Mouse (Mus musculus) stomach, embryonic 15.5 days (tissue): ENCODE results near the gene Vnn3. TPM values are rescaled to one million over a fixed set of nuclear protein-coding genes. Genes with fewer than 3 reads are reported as not detected.

Source experiments
- ATAC-seq: fragments of 200-750 bp; cut with Nextera tagmentation; 2 replicates; pipeline ENCODE4 v1.8.0; 2017; ENCODE audit warnings: low read depth, moderate number of reproducible peaks, moderate TSS enrichment; ENCODE audit not compliant: insufficient read depth, low FRiP score
- H3K27ac ChIP-seq: fragments of 300-500 bp; sonication (generic); 2 replicates; pipeline ENCODE4 v1.5.1; 2015; ENCODE audit warnings: mild to moderate bottlenecking, inconsistent platforms
- H3K27me3 ChIP-seq: fragments of 300-500 bp; sonication (generic); replicated peaks from 2 replicates; pipeline ENCODE4 v1.6.1; 2015; ENCODE audit warnings: inconsistent platforms
- H3K36me3 ChIP-seq: fragments of 300-500 bp; sonication (generic); 2 replicates; pipeline ENCODE4 v1.6.1; 2015; ENCODE audit warnings: inconsistent platforms
- H3K4me1 ChIP-seq: fragments of 300-500 bp; sonication (generic); 2 replicates; pipeline ENCODE4 v1.6.1; 2015; ENCODE audit warnings: inconsistent platforms
- H3K4me2 ChIP-seq: fragments of 300-500 bp; sonication (generic); 2 replicates; pipeline ENCODE4 v1.6.1; 2015; ENCODE audit warnings: mild to moderate bottlenecking, inconsistent platforms
- H3K4me3 ChIP-seq: fragments of 300-500 bp; sonication (generic); replicated peaks from 2 replicates; pipeline ENCODE4 v1.5.1; 2015; ENCODE audit warnings: inconsistent platforms
- H3K9ac ChIP-seq: fragments of 300-500 bp; sonication (generic); 2 replicates; pipeline ENCODE4 v1.6.1; 2015; ENCODE audit warnings: inconsistent platforms
- H3K9me3 ChIP-seq: fragments of 300-500 bp; sonication (generic); 2 replicates; pipeline ENCODE4 v1.6.1; 2016; ENCODE audit warnings: inconsistent platforms
- WGBS: fragments of 180-500 bp; shearing (Covaris S2); methylation state at CpG from one replicate; pipeline ENCODE4 v1.1.7; 2015; 5-methylcytosine and 5-hydroxymethylcytosine counted together
- polyA plus RNA-seq: library from polyadenylated mRNA; unstranded; fragments of >200 nt; fragmentation: Nextera tagmentation; extraction: Ambion mirVana; gene quantifications from 2 replicates; pipeline ENCODE4 v1.2.1, GENCODE M21; 2015

Gene Vnn3
- polyA plus RNA-seq, 1 experiment from 2014 or later: 0.67 TPM

- Histone ChIP-seq H3K27ac (no peak overlapping the region), H3K4me1 (no peaks in the 10 kb centered on the region), H3K9me3 (no peaks in the 10 kb centered on the region), H3K9ac (no peak overlapping the region), H3K36me3 (no peaks in the 10 kb centered on the region), H3K27me3 (no peaks in the 10 kb centered on the region), H3K4me2 (no peak overlapping the region), H3K4me3 (no peak overlapping the region)
- WGBS: 73% methylated on average over 3 of the region's 3 CpGs
- ATAC-seq: no peak
These were observed 14.1 kb upstream of the Vnn3 start for GRCm38 (mm10) chr10:23837115-23837514.

GRCm38 (mm10) chr10:23838910-23839309, 12.4 kb upstream of the Vnn3 start:
- Histone ChIP-seq H3K36me3 (no peaks in the 10 kb centered on the region), H3K4me2 (no peak overlapping the region), H3K4me1 (no peaks in the 10 kb centered on the region), H3K27ac (no peak overlapping the region), H3K27me3 (no peaks in the 10 kb centered on the region), H3K9me3 (no peaks in the 10 kb centered on the region), H3K4me3 (no peak overlapping the region), H3K9ac (no peak overlapping the region)
- ATAC-seq: 0 out of 2 replicates have a peak, but pooled peaks have one; percentile 27
- 90% methylated on average over 3 of the region's 3 CpGs for WGBS

- Histone ChIP-seq H3K27me3 (no peaks in the 10 kb centered on the region), H3K4me3 (no peak overlapping the region), H3K27ac (no peak overlapping the region), H3K4me1 (no peaks in the 10 kb centered on the region), H3K4me2 (no peak overlapping the region), H3K9me3 (no peaks in the 10 kb centered on the region), H3K9ac (no peak overlapping the region), H3K36me3 (no peaks in the 10 kb centered on the region)
- 41% methylated on average over 9 of the region's 9 CpGs for WGBS
- peak; percentile 84 for ATAC-seq
These were observed 11.9 kb upstream of the Vnn3 start for GRCm38 (mm10) chr10:23839368-23839767.

GRCm38 (mm10) chr10:23840496-23840895, 10.8 kb upstream of the Vnn3 start:
- H3K4me2 ChIP-seq: no peak overlapping the region
- H3K9ac ChIP-seq: no peak overlapping the region
- no peaks in the 10 kb centered on the region for H3K4me1 ChIP-seq
- ATAC-seq: no peak
- H3K36me3 ChIP-seq: no peaks in the 10 kb centered on the region
- H3K27me3 ChIP-seq: no peaks in the 10 kb centered on the region
- WGBS: 77% methylated on average over 4 of the region's 4 CpGs
- no peaks in the 10 kb centered on the region for H3K9me3 ChIP-seq
- no peak overlapping the region for H3K4me3 ChIP-seq
- H3K27ac ChIP-seq: no peak overlapping the region

- Histone ChIP-seq H3K4me3 (no peak overlapping the region), H3K27me3 (no peaks in the 10 kb centered on the region), H3K4me1 (no peaks in the 10 kb centered on the region), H3K36me3 (no peaks in the 10 kb centered on the region), H3K9me3 (no peaks in the 10 kb centered on the region), H3K27ac (no peak overlapping the region), H3K4me2 (no peak overlapping the region), H3K9ac (no peak overlapping the region)
- no peak for ATAC-seq
- 82% methylated on average over 2 of the region's 2 CpGs for WGBS
These were observed 834 bp downstream of the Vnn3 start for GRCm38 (mm10) chr10:23852096-23852495.

- no peak overlapping the region for H3K4me2 ChIP-seq
- no peak overlapping the region for H3K27ac ChIP-seq
- no peaks in the 10 kb centered on the region for H3K27me3 ChIP-seq
- H3K4me3 ChIP-seq: no peak overlapping the region
- H3K36me3 ChIP-seq: no peaks in the 10 kb centered on the region
- no peak for ATAC-seq
- no peaks in the 10 kb centered on the region for H3K9me3 ChIP-seq
- no peak overlapping the region for H3K9ac ChIP-seq
- 65% methylated on average over 9 of the region's 9 CpGs for WGBS
- no peaks in the 10 kb centered on the region for H3K4me1 ChIP-seq
These were observed 13.4 kb downstream of the Vnn3 start for GRCm38 (mm10) chr10:23864362-23865312.

GRCm38 (mm10) chr10:23880695-23881094, 29.4 kb downstream of the Vnn3 start:
- Histone ChIP-seq H3K4me2 (no peak overlapping the region), H3K27ac (no peak overlapping the region), H3K9me3 (no peaks in the 10 kb centered on the region), H3K4me3 (no peak overlapping the region), H3K27me3 (no peaks in the 10 kb centered on the region), H3K4me1 (no peaks in the 10 kb centered on the region), H3K36me3 (no peaks in the 10 kb centered on the region), H3K9ac (no peak overlapping the region)
- ATAC-seq: no peak
- WGBS: 88% methylated on average over 6 of the region's 6 CpGs

- Histone ChIP-seq H3K4me2 (no peak overlapping the region), H3K4me3 (no peak overlapping the region), H3K9ac (no peak overlapping the region), H3K4me1 (no peaks in the 10 kb centered on the region), H3K27me3 (no peaks in the 10 kb centered on the region), H3K27ac (no peak overlapping the region), H3K36me3 (no peaks in the 10 kb centered on the region), H3K9me3 (no peaks in the 10 kb centered on the region)
- 77% methylated on average over 1 of the region's 1 CpGs for WGBS
- no peak for ATAC-seq
These were observed 33.6 kb downstream of the Vnn3 start for GRCm38 (mm10) chr10:23884910-23885309.

GRCm38 (mm10) chr10:23886060-23886459, 34.8 kb downstream of the Vnn3 start:
- Histone ChIP-seq H3K9ac (no peak overlapping the region), H3K27me3 (no peaks in the 10 kb centered on the region), H3K36me3 (no peaks in the 10 kb centered on the region), H3K4me3 (no peak overlapping the region), H3K4me1 (no peaks in the 10 kb centered on the region), H3K4me2 (no peak overlapping the region), H3K27ac (no peak overlapping the region), H3K9me3 (no peaks in the 10 kb centered on the region)
- WGBS: 76% methylated on average over 3 of the region's 3 CpGs
- ATAC-seq: no peak

GRCm38 (mm10) chr10:23892987-23893386, 41.7 kb downstream of the Vnn3 start:
- Histone ChIP-seq H3K27ac (no peak overlapping the region), H3K4me3 (no peak overlapping the region), H3K9me3 (no peaks in the 10 kb centered on the region), H3K36me3 (no peaks in the 10 kb centered on the region), H3K9ac (no peak overlapping the region), H3K27me3 (no peaks in the 10 kb centered on the region), H3K4me2 (no peak overlapping the region), H3K4me1 (no peaks in the 10 kb centered on the region)
- WGBS: 68% methylated on average over 1 of the region's 1 CpGs
- no peak for ATAC-seq

- Histone ChIP-seq H3K27ac (no peak within 1 kb of the TSS), H3K9me3 (no peaks in the 10 kb centered on the region), H3K4me2 (peak within 1 kb of the TSS; percentile 64), H3K9ac (no peak within 1 kb of the TSS), H3K4me1 (no peaks in the 10 kb centered on the region), H3K27me3 (no peaks in the 10 kb centered on the region), H3K36me3 (no peaks in the 10 kb centered on the region), H3K4me3 (peak within 1 kb of the TSS; percentile 29)
- ATAC-seq: no peak
- 19% methylated on average over 21 of the region's 21 CpGs for WGBS
These were observed 43.5 kb downstream of the Vnn3 start, which contains the start of gene Vnn1 for GRCm38 (mm10) chr10:23894601-23895349. Gene Vnn1, plus strand, starts transcription at chr10:23894688.

- Histone ChIP-seq H3K4me3 (no peak overlapping the region), H3K9me3 (no peaks in the 10 kb centered on the region), H3K36me3 (no peaks in the 10 kb centered on the region), H3K4me1 (no peaks in the 10 kb centered on the region), H3K4me2 (no peak overlapping the region), H3K27ac (no peak overlapping the region), H3K9ac (no peak overlapping the region), H3K27me3 (no peaks in the 10 kb centered on the region)
- no peak for ATAC-seq
- 59% methylated on average over 7 of the region's 7 CpGs for WGBS
These were observed 44.1 kb downstream of the Vnn3 start for GRCm38 (mm10) chr10:23895376-23895775.
